Mouse (Mus musculus) adrenal gland, postnatal 25 days (tissue): ENCODE measurements around the gene Slc28a2. TPM values are rescaled to one million over a fixed set of nuclear protein-coding genes. Genes with fewer than 3 reads are reported as not detected.
"Not testable (repeated sequence)": the region's sequence is repeated elsewhere in the genome, so short reads cannot be mapped to it uniquely, and the experiment has no call there.

Experiments
- DNase-seq: peaks from one replicate; pipeline ENCODE4 v3.0.0; 2021; ENCODE audit warnings: mixed read lengths
- long read RNA-seq: library from polyadenylated mRNA; stranded (forward); transcript quantifications from one replicate; pipeline ENCODE4 v2.0.0, GENCODE M21; 2021
- total RNA-seq: library from RNA; stranded (reverse); gene quantifications from 2 replicates; pipeline ENCODE4 v1.2.3, GENCODE M21; 2021

The Slc28a2 gene
- total RNA-seq, result 1.4 and 2.0 TPM in 2 replicates
- long read RNA-seq, partial matches to known transcripts, result 0 of 5 reads
- long read RNA-seq, other reads (novel, unspliced or antisense), result 3 of 5 reads

DNA sequence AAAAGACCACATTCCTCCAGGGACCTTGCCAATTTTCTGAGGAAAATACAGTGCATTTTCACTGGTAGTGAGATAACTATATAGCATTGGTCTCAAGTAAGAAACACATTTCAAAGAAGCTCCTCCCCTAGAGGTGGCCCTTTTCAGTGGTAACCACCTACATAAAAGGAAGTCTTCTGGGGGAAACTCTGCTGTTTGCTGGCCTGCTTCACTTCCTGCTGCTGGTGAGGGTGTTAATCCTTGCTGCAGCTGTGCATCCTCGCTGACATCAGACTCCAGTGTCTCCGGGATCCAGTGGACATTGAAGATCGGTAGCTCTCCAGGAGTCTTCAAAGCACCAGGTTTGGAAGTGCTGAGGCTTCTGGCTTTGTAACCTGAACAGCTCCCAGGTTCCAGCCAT is at the start of gene Slc28a2:
Gene Slc28a2 (plus strand): TSS at position 278 of the 400 bp plus-strand sequence.
- DNase-seq, result not testable (repeated sequence)

DNA sequence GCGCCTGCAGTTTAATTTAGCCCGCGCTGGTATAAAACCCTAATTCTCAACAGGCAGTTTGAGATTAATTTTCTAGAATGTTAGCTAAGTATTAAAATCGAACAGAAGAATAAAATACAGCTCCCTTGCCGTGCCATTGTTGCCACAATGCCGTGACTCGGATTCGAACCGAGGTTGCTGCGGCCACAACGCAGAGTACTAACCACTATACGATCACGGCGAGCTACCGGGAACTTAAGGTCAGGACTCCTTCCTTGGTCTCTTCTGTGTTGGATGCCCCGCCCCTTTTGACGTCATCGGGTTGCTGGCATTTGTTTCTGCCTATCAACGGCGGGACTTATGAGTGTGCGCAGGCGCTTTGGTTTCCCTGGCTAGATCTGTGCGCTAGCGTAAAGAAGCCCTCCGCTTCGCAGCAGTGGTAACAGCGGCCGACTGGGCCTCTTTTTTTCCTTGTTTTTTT is 49.0 kb upstream of the Slc28a2 start:
- DNase-seq, result peak; percentile 94

DNA sequence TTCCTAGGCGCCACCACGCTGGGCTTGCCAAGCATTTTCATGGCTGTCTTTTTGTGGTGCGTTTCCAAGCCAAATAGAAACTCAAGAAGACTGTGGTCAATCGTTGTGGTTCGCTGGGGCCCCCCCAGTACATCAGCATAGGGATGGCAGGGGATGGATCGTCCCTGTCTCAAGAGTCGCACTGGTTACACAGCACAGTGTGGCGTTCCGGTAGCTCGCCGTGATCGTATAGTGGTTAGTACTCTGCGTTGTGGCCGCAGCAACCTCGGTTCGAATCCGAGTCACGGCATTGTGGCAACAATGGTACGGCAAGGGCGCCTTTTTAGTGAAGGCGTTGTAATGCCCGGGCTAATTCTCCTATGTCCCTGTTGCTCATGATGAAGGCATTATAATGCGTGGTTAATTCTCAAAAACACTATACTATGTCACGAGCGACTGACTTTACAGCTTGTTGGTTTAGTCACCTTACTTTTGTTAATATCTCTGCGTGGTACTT is 48.5 kb upstream of the Slc28a2 start:
- DNase-seq, result peak; percentile 67

DNA sequence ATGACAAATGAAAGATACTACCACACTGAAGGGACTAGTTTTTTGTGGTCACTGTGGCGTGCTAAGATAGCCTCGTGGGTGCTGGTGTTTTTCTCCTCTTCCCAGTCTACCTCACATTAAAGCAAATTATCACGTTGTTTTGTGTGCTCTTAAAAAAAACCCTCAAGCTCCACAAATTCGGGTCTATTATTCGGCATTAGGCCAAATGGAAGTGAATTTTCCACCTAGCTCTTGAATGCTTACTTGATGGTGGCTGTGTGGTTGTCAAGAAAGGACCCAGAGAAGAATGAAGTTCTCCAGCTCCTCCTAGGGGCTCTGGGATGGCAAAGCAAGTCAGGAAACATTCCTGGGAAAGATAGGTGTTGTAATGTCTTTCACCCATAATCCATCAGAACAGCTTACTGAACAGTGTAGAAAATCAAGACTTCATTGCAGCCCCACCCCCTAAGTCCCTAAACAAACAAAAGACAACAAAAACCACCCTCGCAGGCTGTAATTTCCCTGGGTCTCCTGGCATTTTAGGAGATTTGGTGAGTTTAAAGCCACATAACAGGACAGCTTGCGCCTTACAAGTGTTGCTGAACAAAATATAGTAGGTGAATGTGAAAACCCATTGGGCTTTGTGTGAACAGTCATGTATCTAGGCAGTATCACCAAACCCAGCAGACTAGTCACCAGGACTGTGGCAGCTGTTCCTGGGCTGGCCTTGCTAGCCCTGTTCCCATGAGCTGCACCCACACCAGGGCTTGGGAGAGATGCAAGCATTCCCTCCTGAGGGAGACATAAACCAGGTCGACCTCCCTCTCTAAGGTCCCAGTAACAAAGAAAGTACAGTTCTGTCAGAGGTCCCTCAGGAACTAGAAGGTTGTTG is 47.6 kb upstream of the Slc28a2 start:
- no peak for DNase-seq

DNA sequence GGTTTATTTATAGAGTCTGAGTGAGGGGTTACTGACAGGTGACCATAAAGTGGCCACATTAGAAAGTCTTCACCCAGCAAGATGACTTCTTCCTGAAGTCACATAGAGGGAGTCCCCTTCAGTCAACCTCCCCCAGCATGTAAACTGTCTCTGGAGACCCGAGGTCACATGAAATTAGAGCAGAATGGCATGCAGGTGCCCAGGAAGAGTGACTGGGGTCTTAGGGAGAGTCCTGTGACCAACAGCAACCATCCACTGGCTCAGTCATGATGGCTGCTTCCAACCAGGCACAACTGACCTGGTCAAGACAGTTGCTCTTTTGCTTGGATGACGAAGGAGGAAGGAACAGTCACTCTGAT is 47.0 kb upstream of the Slc28a2 start:
- no peak for DNase-seq

DNA sequence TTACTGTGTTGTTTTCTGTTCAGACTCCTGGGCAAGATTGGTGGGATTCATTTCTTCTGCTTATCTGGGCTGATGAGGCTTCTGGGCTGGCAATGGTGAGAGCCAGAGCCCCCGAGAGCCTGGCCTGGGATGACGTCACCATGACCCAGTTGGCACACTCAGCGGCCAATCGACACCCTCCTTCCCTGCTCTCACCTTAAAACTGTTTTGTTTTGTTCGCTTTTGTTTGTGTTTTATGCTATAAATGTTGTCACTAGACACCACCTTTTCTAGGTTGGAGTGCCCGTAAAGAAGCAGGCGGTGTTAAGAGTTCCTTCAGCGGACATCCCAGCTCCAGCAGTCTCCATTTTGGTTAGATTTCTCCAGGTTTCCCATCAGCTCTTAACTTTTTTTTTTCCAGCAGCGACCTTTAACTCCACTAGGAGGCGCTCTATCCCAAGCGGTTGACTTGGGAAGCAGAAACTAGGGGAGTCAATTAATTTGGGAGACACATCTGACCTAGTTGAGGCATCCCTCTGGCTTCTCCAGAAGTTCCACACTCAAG is 45.4 kb upstream of the Slc28a2 start:
- DNase-seq, result peak; percentile 51

DNA sequence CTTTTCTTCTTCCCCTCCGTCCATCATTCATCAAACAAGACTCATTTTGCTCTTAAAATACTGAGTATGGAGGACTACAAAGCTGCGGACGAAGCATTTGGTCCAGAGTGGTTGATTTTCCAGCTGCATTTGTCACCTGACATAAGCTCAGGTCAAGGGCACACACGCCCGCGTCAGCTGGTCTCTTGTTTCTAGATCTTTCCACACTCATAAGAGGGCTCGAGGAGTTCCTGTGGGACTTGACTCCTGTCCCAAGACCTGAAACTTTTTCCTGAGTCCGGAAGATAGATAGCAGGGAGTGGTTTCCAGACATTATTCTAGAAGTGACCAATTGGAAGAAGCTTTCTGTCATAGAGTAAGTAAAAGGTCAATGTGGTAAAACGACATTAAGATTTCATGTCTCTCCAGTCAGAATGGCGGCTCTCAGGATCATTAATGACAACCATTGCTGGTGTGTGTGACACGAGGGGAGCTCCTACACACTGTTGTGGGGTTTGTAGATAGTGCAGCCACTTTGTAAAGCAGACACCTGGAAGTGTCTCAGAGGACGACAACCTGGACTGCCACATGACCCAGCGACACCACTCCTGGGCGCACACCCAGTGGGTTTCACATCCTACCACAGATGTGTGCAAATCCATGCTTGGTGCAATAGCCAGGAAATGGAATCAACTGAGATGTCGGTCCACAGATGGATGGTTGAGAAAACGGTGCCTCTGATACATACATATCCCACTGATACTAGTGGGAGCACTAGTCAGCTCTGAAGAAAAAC is 44.8 kb upstream of the Slc28a2 start:
- no peak for DNase-seq

DNA sequence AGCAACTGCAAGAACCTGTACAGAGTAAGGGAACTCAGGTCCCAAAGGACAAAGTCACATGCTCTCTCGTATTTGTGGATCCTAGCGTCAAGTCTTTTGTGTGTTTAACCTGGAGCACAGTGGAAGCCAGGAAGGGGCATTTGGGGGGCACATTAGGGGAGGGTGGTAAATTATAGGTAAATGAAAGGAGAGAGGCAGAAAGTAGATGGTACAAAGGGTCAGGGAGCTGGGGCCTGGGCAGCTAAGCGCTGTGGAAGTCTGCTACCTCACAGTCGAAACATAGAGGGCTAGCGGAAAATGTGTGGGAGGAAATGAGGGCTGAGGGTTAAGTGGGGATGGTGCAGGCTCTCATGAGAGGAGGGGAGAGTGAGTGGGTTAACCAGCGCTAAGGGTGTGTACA is 44.2 kb upstream of the Slc28a2 start:
- DNase-seq, result no peak

DNA sequence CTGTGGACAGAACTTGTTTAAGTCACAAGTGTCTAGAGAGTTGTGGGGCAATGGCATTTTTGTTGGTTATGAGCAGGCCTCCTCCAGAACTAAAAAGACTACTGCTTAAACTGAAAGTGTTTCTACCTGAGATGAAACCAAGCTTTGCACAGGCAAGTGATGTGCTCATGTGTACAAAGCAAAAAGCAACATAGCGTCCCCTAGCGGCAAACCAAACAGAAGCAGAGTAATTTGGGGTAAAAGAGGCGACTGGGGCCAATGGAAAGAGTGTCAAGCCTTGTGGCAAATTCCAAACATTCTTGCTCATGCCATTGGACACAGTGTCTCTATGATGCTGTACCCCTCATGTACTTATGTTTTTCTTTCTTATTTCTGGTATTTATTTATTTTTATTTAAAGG is 41.2 kb upstream of the Slc28a2 start:
- no peak for DNase-seq

DNA sequence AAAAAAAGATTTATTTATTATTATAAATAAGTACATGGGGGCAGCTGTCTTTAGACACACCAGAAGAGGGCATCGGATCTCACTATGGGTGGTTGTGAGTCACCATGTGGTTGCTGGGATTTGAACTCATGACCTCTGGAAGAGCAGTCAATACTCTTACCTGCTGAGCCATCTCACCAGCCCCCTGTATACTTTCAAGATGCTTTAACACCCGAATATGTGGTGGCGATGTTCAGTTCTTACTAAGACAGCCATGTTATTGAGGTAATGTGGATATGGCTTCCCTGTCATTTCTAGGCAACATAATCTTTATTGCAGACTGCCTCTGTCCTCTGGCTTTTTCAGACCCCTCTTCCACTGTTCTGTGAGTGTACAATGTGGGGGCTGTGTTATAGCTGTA is 39.1 kb upstream of the Slc28a2 start:
- not testable (repeated sequence) for DNase-seq

DNA sequence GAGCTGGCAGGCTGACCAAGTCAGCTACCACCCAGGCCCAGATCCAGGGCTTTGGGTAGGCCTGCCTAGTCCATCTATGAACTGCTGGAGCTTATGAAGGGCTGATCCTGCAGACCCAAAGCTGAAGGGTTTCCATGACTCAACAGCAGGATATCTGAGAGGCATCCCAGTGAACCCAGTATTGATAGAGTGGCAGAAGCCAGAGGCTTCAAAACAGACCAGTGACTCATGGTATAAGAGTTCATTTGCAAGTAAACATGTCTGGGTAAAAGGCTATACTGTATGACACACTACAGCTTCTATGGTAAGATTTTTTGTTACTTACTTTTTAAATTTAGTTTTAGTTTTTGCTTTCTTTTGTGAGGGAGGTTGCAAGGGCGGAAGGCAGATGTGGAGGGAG is 30.1 kb upstream of the Slc28a2 start:
- no peak for DNase-seq

DNA sequence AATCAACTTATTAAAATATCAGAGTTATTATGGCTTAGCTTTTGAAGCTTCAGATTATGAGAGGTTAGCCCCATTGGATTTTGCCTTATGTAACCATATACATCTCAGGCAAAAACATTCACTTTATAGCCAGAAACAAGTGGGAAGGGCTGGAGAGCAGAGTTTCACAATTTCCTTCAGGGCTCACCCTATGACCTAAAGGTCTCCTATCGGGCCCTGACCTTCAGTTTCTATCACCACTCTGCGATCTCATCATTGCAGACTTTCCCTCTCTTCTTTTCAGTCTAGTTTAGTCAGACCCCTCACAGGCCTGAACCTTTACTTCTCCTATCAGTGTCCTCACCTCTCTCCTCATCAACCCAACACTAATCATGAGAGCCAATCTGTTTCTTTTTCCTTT is 18.7 kb upstream of the Slc28a2 start:
- no peak for DNase-seq

DNA sequence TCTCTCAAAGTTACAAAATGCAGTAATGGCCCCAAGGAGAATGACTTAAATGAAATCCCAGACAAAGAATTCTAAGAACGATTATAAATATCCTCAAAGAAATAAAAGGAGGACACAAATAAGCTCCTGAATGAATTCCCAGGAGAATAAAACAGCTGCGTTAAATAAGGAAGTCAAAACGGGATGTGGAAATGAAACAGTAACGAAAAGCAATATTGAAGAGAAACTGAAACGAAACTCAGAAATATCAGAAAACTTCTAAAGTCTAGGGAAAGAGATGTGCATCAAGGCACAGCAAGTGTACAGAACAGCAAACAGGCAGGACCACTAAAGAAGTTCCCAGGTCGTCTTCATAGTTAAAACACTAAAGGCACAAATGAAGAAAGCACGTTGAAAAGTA is 17.3 kb upstream of the Slc28a2 start:
- DNase-seq, result no peak

DNA sequence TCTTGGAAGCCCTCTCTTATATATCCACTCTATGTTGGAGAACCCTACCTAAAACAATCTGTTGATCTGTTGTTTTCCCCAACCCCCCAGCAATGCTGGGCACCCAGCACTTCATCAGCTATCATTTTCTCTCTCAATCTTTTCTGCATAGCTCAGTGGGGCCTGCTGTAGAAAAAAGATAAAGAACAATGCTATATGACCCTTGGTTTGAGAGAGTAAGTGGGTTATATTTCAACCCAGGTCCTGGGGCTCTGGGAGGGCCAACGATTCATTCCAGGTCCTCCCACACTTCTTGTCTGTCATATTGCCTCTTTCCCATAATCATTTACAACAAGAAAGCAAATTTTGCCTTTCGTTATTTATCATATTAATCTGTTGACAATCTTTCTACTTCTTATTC is 368 bp downstream of the Slc28a2 start:
- not testable (repeated sequence) for DNase-seq

DNA sequence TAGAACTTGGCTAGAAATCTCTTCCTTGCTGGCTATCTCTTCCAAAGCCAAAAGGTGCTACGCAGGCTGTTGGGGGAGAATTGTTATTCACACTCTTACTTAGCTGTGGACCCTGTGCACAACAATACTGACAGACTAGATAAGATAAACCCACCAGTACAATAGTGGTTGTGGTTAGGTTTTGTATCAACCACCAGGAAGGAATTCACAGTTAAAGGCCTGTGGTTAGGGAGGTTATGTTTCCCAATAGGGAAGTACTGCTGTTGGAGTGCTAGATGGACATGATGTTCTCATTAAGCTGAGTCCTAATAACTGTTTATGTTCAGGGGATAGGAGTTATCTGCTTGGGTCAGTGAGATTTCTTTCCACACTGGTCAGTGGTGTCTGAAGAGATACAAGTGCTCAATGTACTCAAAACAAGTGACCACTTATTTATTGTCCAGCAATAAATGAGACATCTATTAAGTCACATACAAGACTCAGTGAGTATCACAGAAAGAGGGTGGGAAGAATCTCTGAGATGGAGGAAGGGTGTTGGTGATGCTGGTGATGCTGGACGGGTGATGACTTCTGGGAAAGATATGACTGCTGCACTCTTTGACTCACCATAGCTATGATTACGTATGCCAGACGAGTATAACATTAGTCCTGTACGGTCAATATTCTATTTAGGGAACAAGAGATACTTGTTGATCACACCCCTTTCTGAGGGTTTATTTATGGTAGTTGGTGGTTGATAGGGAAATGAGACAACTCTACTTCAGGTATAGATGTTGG is 12.6 kb downstream of the Slc28a2 start:
- DNase-seq, result not testable (repeated sequence)

DNA sequence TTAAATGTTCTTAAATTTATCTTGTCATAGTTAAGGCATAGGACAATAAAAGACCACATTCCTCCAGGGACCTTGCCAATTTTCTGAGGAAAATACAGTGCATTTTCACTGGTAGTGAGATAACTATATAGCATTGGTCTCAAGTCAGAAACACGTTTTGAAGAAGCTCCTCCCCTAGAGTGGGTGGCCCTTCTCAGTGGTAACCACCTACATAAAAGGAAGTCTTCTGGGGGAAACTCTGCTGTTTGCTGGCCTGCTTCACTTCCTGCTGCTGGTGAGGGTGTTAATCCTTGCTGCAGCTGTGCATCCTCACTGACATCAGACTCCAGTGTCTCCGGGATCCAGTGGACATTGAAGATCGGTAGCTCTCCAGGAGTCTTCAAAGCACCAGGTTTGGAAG is 14.2 kb downstream of the Slc28a2 start:
- DNase-seq, result not testable (repeated sequence)

DNA sequence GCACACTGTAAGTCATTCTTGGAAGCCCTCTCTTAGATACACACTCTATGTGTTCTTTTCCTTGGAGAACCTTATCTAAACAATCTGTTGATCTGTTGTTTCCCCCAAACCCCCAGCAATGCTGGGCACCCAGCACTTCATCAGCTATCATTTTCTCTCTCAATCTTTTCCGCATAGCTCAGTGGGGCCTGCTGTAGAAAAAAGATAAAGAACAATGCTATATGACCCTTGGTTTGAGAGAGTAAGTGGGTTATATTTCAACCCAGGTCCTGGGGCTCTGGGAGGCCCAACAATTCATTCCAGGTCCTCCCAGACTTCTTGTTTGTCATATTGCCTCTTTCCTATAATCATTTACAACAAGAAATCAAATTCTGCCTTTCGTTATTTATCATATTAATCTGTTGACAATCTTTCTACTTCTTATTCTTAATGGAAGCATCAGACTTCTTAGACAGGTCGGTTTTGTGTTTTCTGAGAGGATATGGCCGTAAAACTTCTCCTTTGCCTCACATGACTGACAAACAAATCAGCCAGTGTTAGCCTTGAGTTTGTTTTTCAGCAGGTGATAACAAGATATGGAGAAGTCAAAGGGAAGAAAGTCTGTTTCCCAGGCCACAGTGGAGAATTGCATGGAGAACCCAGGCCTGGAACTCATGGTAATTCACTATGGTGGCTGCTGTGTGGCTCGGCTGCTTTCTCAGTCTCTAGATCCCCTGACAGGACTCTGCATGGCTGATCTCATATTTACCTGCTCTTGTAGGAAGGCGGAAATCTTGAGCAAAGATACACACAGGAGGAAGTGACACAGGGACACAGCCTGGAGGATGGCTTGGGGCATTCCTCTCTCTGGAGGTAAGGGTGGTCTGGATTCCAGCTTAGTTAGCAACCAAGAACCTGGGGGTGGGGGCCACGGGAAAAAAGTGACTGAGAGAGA is 15.0 kb downstream of the Slc28a2 start:
- no peak for DNase-seq

DNA sequence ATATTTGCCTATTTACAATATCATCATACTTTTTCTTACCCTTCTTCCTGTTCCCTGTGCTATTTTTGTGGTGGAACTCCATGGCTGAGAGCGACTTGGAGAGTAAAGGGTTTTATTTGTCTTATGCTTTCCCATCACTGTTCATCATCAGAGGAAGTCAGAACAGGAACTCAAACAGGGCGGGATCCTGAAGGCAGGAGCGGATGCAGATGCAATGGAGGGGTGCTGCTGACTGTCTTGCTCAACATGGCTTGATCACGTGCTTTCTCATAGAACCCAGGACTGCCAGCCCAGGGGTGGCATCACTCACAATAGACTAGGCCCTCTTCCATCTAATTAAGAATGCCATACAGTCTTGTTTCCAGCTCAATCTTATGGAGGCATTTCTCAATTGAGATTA is 24.1 kb downstream of the Slc28a2 start:
- DNase-seq, result no peak

DNA sequence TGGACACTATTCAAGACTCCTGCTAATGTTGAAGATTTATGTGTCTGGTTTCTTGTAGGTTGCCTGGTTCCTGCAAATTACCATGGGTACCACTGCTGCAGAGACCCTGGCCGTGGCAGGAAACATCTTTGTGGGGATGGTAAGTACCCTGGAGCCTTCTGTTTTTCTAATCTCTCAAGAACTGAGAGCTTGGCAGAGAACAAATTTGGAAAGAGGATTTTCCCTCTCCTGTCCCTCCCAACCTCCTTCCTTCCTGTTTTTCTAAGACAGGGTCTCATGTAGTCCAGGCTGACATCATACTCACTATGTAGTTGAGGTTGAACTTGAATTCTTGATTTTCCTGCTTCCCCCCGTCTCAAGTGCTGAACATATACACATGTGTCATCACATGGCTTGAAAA is 26.1 kb downstream of the Slc28a2 start:
- no peak for DNase-seq

DNA sequence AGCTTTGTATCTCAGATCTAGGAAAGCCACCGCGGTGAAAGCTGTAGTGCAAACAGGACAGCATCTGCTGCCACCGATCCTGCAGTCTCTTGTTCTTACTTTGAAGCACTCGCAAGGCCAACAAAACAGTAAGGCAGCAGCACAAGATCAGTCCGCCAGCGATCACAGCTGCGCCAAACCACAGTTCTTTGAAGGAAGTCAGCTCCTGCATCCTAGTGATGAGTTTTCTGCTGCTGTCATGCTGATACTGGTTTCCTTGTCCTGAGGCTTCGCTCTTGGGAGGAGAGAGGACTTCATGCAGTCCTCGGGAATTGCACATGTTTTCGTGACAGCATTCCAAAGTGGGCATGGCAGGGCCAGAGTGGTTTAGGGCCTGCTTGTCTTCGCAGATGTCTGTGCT is 40.6 kb downstream of the Slc28a2 start:
- DNase-seq, result no peak
